30 mouse cellular contexts compared by ENCODE assay signal in genomic region chr15:11744296-11744695, GRCm38 (mm10).
DNase-seq lines count a peak whose midpoint lies in the region; ATAC-seq and TF ChIP-seq lines count a peak whose summit lies in the region.
"Had no signal": no experiment of that assay in that cellular context is flagged by ENCODE, and none has a peak within 500 bp of the region (broad histone marks: within the 10 kb centered on the region; RNA-seq: fewer than 3 reads in every experiment).

No protein-coding gene starts in this region.

- no peaks in the 10 kb centered on the region for H3K27me3 ChIP-seq in heart, embryonic 13.5 days (replicated peaks)
- no peaks in the 10 kb centered on the region for H3K27me3 ChIP-seq in lung, embryonic 14.5 days (ENCODE audit: insufficient read depth, low read length)
- no peaks in the 10 kb centered on the region for H3K27me3 ChIP-seq in myocyte (ENCODE audit: control insufficient read depth, insufficient read depth, insufficient read length)
- H3K27me3 ChIP-seq: limb, embryonic 15.5 days; midbrain, embryonic 15.5 days; neural tube, embryonic 13.5 days had no signal

- no peak overlapping the region for H3K9ac ChIP-seq in heart, embryonic 13.5 days
- H3K9ac ChIP-seq in lung, embryonic 14.5 days = no peak overlapping the region
- H3K9ac ChIP-seq: embryonic facial prominence, embryonic 12.5 days; forebrain, postnatal 0 days; limb, embryonic 15.5 days; liver, embryonic 14.5 days; midbrain, embryonic 15.5 days; neural tube, embryonic 13.5 days had no signal

- no peak overlapping the region for H3ac ChIP-seq in myocyte (ENCODE audit: control insufficient read depth, insufficient read length)

- no peak for TF ChIP-seq POLR2A in lung, adult 2 months (IDR thresholded peaks at IDR 0.05; ENCODE audit: borderline replicate concordance, extremely low read depth, low read depth, low read length)
- no peak for TF ChIP-seq POLR2A in myocyte (IDR thresholded peaks at IDR 0.05; ENCODE audit: insufficient read length, low read depth)

- no peaks in the 10 kb centered on the region; the same call in 1 of the 2 replicates for H3K9me3 ChIP-seq in heart, embryonic 13.5 days
- no peaks in the 10 kb centered on the region for H3K9me3 ChIP-seq in lung, embryonic 14.5 days (ENCODE audit: low read depth, low read length)
- H3K9me3 ChIP-seq: embryonic facial prominence, embryonic 12.5 days; hindbrain, embryonic 10.5 days; limb, embryonic 15.5 days; midbrain, embryonic 15.5 days; neural tube, embryonic 13.5 days had no signal

- no peak for ATAC-seq in heart, embryonic 13.5 days (ENCODE audit: extremely low read depth, insufficient number of reproducible peaks, low FRiP score, low TSS enrichment)
- ATAC-seq in lung, embryonic 14.5 days (ENCODE audit: insufficient read depth) = no peak
- ATAC-seq: activated CD4-positive, CD25-positive, alpha-beta regulatory T cell, adult 4 months; hindbrain, embryonic 16.5 days; midbrain, embryonic 15.5 days had no signal

- TF ChIP-seq CTCF in lung, embryonic 14.5 days (IDR thresholded peaks at IDR 0.05; ENCODE audit: low read depth) = no peak
- TF ChIP-seq CTCF in lung, adult 2 months (IDR thresholded peaks at IDR 0.05; ENCODE audit: insufficient read depth, low read length) = no peak

- WGBS in heart, embryonic 13.5 days = 68% methylated on average over 2 of the region's 2 CpGs
- WGBS in lung, embryonic 14.5 days = 54% methylated on average over 2 of the region's 2 CpGs
- 61% methylated on average over 2 of the region's 2 CpGs for WGBS in lung, adult 2 months

- no peak overlapping the region for H3K4me3 ChIP-seq in heart, embryonic 13.5 days
- H3K4me3 ChIP-seq in lung, embryonic 14.5 days (ENCODE audit: low read depth, low read length) = no peak overlapping the region
- H3K4me3 ChIP-seq in lung, adult 2 months (replicated peaks; ENCODE audit: extremely low read depth, low read depth, low read length) = no peak overlapping the region
- H3K4me3 ChIP-seq in myocyte = no peak overlapping the region
- H3K4me3 ChIP-seq: embryonic facial prominence, embryonic 12.5 days; hindbrain, embryonic 10.5 days; left cerebral cortex, adult 2 months; limb, embryonic 15.5 days; midbrain, embryonic 15.5 days; neural tube, embryonic 13.5 days had no signal

- DNase-seq in heart, adult 8-10 months (ENCODE audit: low spot score) = no peak
- peak; percentile 21 for DNase-seq in lung, embryonic 14.5 days
- no peak for DNase-seq in lung, adult 2 months
- DNase-seq in 3T3-L1 (ENCODE audit: low read depth, low spot score) = peak; percentile 61
- no peak for DNase-seq in cerebellum, postnatal 25 days
- DNase-seq: adrenal gland, postnatal 10 days; cerebellum, adult 18-20 months; cerebellum, postnatal 14 days; forebrain, postnatal 0 days; gastrocnemius, postnatal 14 days; kidney, adult 18-20 months; kidney, postnatal 4 days; left cerebral cortex, postnatal 4 days; retina, postnatal 1 day; right cerebral cortex, postnatal 25 days; spleen, adult 18-20 months; thymus, adult 2 months; thymus, postnatal 4 days had no signal

- H3K36me3 ChIP-seq in heart, embryonic 13.5 days = no peaks in the 10 kb centered on the region
- H3K36me3 ChIP-seq in lung, embryonic 14.5 days (ENCODE audit: insufficient read depth) = no peaks in the 10 kb centered on the region
- no peaks in the 10 kb centered on the region for H3K36me3 ChIP-seq in myocyte (ENCODE audit: control insufficient read depth, insufficient read depth)
- H3K36me3 ChIP-seq: embryonic facial prominence, embryonic 12.5 days; hindbrain, embryonic 10.5 days; limb, embryonic 15.5 days; midbrain, embryonic 15.5 days; neural tube, embryonic 13.5 days had no signal

- H3K4me1 ChIP-seq in heart, embryonic 13.5 days = peaks cover 35% of the 10 kb centered on the region
- peaks cover 22% of the 10 kb centered on the region for H3K4me1 ChIP-seq in lung, embryonic 14.5 days (ENCODE audit: insufficient read depth)
- peaks cover 8% of the 10 kb centered on the region for H3K4me1 ChIP-seq in lung, adult 2 months (ENCODE audit: control insufficient read depth, insufficient read depth, low read length)

- peak overlapping the region; percentile 86 for H3K27ac ChIP-seq in heart, embryonic 13.5 days (replicated peaks)
- peak overlapping the region; percentile 87; the same call in 1 of the 2 replicates for H3K27ac ChIP-seq in lung, embryonic 14.5 days (ENCODE audit: low read depth)
- H3K27ac ChIP-seq: embryonic facial prominence, embryonic 12.5 days; hindbrain, embryonic 10.5 days; left cerebral cortex, adult 2 months; liver, embryonic 14.5 days; macrophage; midbrain, embryonic 15.5 days; neural tube, embryonic 13.5 days had no signal

- H3K79me2 ChIP-seq in myocyte (ENCODE audit: control insufficient read depth, insufficient read depth) = no peaks in the 10 kb centered on the region

- no peak overlapping the region for H3K4me2 ChIP-seq in heart, embryonic 13.5 days
- H3K4me2 ChIP-seq in lung, embryonic 14.5 days = no peak overlapping the region
- peak overlapping the region; percentile 21 for H3K4me2 ChIP-seq in myocyte (ENCODE audit: low read depth)
- H3K4me2 ChIP-seq: embryonic facial prominence, embryonic 12.5 days; limb, embryonic 15.5 days; midbrain, embryonic 15.5 days; neural tube, embryonic 13.5 days had no signal

TF ChIP-seq in myocyte, 11 proteins besides CTCF, POLR2A, EP300 and RAD21:
- TF ChIP-seq MYOG (IDR thresholded peaks at IDR 0.05; ENCODE audit: control insufficient read depth in 1 of 3, insufficient read depth in 1 of 3, insufficient read length in 2 of 3, low read depth in 2 of 3) (no peak), MAX (IDR thresholded peaks at IDR 0.05; ENCODE audit: low read depth) (no peak), REST (IDR thresholded peaks at IDR 0.05; ENCODE audit: insufficient read depth, insufficient read length) (no peak), E2F4 (IDR thresholded peaks at IDR 0.05; ENCODE audit: insufficient read depth) (no peak), TCF3 (IDR thresholded peaks at IDR 0.05; ENCODE audit: insufficient read length, low read depth) (no peak), CEBPB (IDR thresholded peaks at IDR 0.05; ENCODE audit: insufficient read depth, poor library complexity, severe bottlenecking) (no peak), SRF (IDR thresholded peaks at IDR 0.05; ENCODE audit: control insufficient read depth, insufficient read length, low read depth) (no peak), POLR2AphosphoS2 (IDR thresholded peaks at IDR 0.05; ENCODE audit: insufficient read length, low read depth) (no peak), USF1 (IDR thresholded peaks at IDR 0.05; ENCODE audit: low read depth) (no peak), MYOD1 (IDR thresholded peaks at IDR 0.05; ENCODE audit: control insufficient read depth in 1 of 3, insufficient read length in 2 of 3, low read depth in 2 of 3) (no peak), TCF12 (IDR thresholded peaks at IDR 0.05; ENCODE audit: insufficient read depth, poor library complexity, severe bottlenecking) (no peak)

Comparison
In these comparisons a context has a peak if more than half of its experiments do, and no peak if none do; other contexts are left out.
1. DNase-seq: peak in lung, embryonic 14.5 days (single experiment) and 3T3-L1 (single experiment); none in heart, adult 8-10 months (single experiment), lung, adult 2 months (single experiment) and cerebellum, postnatal 25 days (0 of 2).